Mouse (Mus musculus) adrenal gland, postnatal 14 days (tissue): ENCODE measurements at regions not wholly inside any gene's neighbourhood (a gene's known extent, or its start where the extent isn't known, plus 50 kb on each side); places are given as distances from the start of the nearest gene placed in this dataset.
A peak's percentile ranks its signal among the peaks of the same experiment; 100 is the strongest.

Source experiments
- DNase-seq: peaks from one replicate; pipeline ENCODE4 v3.0.0; 2021; ENCODE audit warnings: mixed read lengths

DNA sequence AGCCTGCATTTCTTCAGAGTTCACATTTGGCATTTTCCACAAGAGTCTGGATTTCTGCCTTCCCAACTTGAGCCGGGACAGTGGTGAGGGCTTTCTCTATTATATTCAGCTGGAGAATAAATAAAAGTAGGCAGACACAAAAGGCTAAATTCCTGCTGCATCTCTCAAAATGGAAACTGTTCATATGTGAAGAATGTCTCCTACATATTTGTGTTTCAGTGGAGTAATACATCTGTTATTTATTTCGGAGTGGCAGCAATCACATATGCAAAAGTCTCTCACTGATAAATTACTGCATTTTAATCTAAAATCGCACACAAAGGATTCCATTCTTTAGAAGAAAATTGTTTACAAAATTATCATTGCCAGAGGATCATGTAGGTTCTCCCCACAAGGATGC, 230.9 kb upstream of the Tank start:
- no peak for DNase-seq

DNA sequence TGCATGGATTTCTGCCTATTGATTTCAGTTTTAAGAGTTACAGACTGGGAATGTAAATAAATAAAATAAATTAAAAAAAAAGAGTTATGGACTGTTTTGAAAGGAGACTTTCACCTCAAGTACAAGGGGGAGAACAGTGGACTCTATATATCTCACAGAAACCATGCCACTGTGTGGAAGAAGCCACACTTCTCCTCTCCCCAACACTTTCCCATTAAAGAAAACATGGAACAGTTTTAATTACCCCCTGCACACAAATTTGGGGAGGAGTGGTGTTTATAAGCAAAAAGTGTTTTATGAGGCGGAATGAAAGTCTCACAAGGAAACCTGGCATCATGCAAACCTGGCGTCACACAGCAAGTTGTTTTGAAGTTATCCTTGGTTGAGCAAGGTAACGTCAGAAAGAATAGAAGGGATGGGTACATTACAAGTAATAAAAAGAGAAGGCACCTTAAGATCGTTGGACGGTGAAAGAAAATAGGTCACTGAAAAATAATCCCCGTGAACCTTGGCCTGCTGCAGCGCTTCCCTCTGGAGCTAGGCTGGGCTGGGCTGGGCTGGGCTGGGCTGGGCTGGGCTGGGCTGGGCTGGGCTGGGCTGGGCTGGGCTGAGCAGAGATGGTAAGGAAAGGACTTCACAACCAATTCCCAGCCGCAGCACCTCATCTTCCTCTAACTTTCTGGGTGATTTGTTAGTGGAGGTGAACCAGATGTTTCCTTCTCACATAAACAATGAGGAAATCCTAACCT, 232.2 kb upstream of the Tank start:
- no peak for DNase-seq

DNA sequence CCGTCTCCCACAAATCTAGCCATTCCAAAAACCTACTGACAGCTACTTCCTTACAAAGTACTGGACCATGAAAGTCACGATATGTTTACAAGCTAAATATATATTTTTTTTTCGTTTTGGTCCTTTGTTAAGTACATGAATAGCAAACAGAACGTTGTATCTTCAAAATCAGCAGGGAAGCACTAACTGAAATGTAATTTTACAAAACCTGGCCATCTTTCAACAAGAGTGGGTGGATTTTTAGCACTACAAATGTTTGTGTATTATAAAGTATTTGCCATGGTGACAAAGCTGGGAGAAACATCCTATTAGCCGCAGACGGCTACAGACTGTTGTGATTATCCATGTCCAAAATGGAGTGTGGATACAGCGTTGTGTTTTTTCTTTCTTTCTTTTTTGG, 233.1 kb upstream of the Tank start:
- no peak for DNase-seq

DNA sequence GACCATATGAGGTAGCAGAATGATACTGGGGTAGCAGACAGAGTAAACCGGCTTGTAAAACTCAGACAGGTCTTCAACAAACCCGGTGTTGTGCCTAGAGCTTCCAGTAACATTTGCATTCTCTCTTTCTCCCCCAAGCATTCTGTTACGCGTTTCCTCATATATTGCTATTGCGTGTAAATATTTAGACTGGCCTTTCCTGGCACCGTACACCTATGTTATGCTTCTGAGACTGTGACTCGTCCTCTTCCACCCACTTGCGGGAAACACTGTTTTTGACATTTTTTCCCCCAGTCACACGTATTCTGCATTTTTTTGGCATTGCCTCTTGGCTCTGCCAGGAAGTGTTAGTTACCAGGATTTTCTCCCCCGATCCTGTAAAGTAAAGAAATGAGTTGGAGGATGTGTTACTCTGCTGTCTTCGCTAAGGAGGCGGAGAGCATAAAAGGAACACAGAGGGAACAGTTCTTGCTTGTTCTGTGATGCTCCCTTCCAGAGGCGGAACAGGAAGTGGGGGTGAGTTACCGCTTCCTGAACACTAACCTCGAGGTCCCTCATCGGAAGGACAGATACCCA, 233.7 kb upstream of the Tank start:
- peak; percentile 11 for DNase-seq

DNA sequence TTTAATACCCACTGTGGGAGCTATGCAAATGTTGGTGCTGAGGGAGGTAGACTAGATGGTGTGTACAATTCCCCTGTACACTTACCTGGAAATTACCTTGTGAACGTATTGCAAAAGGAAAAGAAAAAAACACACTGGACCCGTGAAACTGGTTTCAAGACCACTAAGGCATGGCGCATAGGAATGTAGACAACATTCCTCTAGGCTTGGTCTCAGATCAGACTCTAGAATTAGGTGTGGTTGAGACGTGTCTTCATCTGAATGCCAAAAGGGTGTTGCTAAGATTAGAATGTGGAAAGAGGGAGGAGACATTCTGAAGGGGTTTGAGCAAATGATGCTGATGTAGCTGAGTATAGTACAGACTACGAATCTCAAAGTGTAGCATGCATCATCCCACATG, 237.1 kb upstream of the Tank start:
- DNase-seq, result no peak

DNA sequence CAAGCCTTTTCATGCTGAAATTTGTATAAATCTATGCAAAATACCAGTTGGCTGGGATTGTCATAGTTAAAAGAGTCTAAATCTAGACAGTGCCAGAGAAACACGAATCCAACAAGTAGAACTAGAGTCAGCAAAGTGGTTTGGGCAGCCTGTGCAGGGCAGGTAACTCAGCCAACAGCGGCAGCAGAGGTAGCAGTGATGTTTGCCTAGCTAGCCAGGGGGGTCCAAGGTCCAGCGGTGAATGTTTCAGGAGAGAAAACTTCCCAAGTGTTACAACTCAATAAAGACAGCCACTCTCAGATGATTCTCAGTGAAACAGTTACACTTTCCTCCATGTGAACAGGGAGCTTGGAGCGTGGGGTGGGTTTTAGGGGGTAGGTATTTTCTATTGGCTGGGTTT, 259.2 kb upstream of the Tank start:
- DNase-seq, result no peak

DNA sequence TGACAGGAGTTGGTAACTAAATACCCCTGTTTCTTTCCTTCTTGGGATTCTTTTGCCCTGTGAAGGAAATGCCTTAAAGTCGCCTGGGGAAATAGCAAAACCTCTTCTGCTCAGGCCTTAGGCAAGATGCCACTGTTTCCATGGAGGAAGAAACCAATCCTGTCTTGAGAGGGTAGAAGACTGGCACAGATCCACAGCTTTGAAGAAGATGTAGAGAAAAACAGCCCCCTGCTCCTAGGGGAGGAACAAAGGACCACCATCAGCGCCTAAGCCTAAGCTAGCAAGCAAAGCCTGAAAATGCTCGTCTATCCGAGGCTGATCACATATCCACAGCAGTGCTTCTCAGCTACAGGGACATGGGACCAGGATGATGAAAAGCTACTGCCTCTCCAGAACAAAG, 268.0 kb upstream of the Tank start:
- no peak for DNase-seq

DNA sequence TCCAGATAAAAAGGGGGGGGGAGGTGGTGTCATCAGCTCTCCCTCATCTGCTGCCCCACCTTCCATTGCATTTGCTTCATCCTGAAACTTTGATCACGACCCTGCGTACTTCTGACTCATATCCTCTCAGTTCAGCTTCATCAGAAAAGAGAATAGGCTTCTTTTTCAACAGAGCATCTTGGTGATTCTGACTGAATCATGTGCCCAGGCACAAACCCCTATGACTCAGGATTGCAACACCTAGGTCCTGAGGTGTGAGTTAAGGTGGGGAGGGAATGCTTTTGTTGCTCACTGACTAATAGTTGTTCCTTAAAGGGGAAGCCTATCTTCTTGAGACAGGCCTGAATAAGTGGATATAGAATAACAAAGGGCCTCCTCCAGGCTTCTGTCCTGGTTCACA, 269.2 kb upstream of the Tank start:
- peak; percentile 9 for DNase-seq

DNA sequence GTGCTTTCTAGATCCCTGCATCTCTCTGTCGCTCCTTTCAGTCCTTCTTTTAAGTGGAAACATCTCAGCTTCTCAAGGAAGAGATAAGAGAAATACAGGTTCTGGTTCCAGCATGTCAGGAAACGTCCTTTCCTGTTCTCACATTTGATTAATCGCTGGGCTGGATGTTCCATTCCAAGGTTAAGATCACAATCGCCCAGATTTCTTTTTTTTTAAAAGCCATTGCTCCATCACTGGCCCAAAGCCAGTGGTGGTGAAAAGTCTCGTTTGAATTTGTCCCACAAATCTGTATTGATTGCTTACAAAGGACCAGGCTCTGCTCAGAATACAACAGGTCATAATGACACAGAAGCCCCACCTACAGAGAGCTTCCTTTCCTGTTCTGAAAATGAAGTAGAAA, 281.2 kb upstream of the Tank start:
- peak; percentile 77 for DNase-seq

DNA sequence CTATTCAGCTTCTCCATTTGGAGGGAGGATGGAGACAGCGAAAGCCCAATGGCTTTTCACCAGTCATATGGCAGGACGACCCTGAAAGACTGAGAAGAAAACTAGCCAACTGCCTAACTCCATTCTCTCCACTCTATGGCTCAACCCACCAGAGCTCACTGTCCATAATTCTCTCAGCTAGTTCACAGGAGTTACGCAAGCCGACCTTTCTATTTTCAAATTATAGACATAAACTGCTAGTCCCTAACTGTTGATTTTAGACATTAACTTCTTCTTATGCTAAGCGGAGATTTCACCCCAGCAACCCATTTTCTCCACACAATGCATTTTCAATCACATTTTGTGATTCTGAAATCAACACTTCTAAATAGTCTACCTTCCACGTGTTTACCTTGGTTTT, 281.8 kb upstream of the Tank start:
- DNase-seq, result no peak

DNA sequence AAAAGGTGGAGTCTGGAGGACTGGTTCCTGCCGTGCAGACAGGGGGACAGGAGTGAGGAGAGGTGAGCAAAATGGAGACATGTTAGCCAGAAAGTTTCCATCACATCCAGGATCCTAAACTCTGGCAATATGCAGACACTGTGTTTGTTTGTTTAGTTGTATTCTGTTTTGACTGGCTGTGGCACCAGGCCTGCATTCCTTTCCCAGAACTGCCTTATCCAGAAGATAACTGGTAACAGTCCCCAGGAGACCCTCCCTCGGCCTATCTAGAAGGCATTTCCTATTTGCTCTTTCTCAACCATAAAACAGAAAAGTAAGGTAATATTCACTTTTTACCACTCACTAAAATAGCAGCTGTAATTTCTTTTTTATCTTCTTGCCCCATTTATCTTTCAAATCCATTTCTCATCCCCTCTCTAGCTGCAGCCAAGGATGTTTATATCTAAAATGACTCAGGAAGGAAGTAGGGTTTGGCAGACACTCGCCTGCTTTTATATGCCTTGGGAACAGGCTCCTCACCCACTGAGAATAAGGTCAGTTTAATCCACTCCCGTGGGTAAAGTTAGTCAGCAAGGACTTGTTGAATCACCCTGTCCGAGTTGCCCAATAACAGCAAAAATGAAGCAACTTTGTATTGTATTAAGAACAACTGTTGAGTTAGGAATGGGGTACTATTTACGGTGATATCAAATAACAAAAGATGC, 283.0 kb upstream of the Tank start:
- peak; percentile 69 for DNase-seq

DNA sequence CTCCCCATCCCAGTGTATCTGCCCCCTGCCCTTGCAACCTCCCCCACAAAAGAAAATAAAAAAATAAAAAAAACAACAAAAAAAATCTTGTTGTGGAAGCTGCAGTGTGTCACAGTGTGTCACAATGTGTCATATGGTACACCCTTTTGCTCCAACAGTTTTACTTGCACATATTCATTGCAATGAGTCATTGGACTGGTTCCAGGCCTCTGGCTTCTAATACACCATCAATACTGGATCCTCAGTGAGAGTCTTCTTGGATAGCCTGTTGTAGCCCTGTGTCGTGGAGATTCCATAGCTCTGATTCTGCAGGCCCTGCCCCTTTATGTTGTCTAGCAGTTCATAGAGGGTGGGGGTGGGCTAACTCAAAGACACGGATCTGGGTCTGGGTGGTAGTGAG, 290.1 kb upstream of the Tank start:
- DNase-seq, result peak; percentile 32

DNA sequence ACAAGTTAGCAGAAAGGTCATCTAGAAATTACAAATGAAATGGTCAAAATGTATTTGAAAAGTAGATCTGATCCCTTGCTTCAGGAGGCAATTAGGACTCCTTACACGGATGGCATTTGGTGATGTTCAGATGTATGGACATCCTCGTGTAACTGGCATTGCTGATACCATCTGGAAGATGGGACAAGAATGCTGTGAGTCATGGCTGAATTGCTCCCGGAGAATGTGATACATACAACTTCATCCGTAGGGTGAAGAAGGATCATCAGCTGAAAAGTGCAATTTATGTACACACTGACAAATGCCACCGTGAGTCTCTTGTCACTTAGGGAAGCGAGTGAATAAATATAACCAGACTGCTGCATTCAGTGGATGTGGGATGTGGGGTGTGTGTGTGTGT, 293.7 kb upstream of the Tank start:
- no peak for DNase-seq

DNA sequence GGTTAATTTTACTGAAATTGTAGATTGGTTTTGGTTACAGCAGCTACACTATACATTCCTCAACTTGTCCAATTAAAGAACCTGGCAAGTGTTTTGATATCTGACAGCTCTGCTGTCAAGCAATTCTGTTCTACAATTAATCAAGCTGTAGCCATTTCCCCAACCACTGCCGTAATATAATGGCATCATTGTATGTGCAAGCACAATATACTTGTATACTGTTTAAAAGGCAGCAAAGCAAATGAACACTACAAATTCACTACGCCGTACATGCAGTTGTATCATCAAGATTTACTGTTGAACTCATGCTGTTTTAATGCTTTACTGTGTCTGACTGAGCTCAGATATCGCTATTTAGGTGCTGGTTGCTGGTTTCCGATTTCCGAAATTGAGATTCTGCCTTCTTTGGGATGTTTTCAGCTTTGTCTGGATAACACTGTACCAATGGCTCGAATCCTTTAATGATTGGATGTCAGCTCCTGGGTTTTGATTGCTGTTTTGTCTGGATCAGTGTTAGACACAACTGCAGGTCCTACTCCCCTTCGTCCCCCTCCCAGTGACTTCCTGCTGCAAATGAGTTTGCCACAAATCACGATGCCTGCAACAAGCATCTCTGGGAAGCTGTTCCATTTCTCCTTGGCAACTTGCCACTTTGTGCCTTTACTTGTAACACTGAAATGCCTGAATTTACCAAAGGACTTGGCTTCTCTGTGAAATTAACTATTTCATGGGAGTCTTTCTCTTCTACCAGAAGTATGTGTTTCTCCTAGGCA, 294.4 kb upstream of the Tank start:
- no peak for DNase-seq

DNA sequence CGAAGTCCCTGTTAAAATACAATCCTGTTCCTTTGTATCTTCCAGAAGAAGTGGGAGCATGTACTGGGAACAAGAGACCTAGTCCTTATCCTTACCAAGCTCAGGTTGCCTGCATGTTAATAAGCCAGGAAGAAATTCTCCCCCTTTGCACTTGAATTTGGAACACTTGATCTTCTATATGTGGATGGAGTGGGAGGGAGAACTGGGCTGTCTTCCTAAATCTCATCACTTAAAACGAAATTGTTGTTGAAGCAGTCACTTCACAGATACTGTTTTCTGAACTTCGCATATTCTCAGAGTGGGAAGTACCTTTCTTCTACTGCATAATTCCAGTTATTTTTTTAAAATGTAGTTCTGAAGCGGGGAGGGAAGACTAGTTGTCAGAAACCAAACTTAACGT, 305.7 kb upstream of the Tank start:
- DNase-seq, result no peak

DNA sequence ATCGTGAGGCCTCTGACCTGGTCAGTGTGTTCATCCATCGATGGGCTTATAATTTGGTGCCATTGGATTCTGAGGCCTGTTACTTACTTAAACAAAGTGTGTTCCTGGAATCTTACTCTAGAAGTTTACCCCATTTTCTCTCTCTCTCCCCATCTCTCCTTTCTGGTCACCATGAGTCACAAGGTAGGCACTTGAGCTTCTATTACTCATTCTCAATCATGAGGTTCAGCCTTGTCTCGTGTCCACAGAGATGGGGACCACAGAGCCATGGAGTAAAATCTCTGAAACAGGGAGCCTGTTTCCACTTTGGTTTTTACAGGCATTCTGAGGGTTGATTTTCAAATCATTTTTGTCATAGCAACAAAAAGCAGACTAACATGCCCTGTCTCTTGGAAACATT, 304.7 kb upstream of the Rbms1 start:
- no peak for DNase-seq

DNA sequence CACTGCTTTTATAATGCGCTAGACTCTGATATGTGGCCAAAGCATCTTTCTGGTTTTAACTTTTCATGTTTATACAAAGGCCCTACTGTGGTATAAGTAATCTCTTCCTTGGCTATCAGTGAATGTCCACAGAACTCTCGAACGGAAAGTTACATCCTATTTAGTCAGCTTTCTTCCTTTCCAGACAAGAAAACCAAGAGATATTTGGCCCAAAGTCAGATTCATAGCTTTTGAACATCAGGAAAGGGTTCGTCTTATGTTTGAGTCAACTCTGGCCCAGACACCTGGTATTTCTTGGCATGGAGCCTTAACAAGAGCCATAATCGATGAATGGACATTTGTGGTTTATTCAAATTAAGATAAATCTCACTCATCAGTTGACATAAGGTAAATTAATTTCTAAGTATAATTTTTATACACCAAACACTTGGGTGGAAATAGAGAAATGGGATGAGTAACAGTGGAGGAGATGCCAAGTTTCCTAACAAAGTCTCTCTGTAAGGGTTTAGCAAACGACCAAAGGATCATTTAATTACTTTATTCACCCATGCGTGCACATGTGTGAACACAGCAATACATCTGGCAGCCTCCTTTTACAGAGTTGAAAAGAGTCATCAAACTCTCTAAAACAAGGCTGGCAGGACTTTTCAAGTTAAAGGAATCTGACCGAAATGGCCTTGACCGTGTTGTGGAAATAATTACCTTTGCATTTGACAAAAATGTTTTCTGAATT, 287.2 kb upstream of the Rbms1 start:
- DNase-seq, result no peak

DNA sequence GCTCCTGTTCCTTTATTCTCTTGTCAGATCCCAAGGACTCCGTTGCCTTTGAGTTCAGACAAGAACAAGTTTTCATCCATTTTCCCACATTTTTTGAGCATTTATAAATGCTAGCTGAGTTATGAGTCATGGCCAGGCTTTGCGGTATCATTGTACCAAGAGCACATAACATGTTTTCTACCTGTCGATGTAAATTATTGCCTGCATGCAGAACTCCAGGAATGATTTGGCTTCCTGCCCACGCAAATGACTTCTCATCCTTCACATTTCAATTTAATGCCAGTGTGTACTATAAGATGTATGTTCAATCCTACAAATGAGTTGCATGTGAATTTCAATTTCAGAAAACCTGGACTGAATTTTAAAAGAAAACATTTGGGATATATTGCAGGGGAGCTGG, 285.0 kb upstream of the Rbms1 start:
- DNase-seq, result no peak

DNA sequence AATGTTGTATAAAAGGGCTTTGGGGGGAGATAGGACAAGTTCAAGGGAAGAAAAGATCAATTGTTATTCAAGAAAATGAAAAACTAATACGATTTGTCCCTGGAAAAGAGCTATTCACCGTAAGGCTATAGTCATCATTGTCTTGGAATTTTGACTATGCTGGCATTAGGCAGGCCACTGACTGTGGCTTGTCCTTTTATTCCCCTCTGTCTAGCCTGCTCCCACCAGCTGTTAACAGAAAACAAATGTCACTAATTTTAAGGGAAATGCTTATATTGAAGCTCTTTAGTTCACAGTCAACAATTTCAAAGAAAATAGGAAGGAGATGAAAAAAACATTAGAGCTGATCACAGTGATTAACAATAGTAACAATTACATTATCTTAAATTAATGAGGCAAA, 284.3 kb upstream of the Rbms1 start:
- no peak for DNase-seq

DNA sequence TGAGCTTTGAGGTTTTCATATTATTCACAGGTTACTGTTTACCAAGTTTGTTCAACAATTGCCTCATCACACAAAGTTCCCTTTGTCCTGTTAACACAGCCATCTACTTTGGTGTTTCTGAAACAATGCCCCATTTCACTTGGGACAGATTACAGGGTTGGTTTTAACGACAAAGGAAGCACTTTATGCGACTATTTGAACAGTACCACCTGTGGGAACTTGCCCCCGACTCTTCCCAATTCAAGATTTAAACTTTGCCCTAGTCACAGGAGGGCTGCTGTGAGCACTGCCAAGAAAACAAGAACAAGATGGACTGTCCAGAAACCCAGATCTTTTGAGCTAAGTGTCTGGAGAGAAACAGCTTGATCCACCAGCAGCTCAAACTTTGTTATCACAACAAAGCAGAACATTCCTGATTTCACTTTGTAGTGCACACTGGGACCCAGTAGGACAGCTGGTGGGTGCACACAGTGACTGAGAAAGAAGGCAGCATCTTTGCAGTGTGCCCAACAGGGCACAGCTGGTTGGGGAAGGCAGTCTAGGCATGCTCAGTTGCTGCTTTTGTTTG, 283.8 kb upstream of the Rbms1 start:
- no peak for DNase-seq

DNA sequence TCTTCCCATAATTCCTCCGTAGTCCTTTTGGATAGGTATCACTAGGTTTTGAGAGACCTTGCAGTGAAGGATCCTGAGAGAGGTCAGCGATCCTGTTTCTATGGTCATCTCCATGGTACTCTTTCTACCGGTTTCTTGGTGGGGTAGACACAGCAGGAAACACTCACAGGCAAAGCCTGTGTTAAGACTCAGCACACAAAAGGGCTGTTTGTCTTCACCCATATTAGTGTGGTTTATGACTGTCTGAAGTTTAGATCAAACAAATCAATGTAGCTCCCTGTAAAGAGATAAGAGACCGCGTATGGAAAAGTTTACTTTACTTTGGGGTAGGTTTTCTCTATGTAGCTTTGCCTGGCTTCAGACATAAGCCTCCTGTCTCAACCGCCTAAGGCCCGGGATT, 282.5 kb upstream of the Rbms1 start:
- no peak for DNase-seq

DNA sequence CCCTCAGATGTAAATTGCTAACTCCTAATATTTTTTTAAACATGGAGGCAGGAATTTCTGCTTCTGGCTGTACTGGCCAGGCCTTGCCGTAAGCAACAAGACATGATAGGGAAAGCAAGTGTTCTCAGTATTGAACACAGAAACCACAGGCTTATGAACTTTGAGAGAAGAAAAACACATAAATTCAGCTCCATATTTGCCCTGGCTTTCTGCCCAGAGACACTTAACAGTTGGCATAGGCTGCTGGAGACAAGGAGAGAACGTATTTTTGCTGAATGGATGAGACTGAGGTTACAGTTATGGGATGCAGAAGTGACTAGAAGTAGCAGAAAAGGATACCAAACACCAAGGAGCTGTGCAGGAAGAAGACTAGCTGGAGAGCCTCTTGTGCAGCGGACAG, 258.7 kb upstream of the Rbms1 start:
- peak; percentile 11 for DNase-seq
